Mouse (Mus musculus) midbrain, embryonic 12.5 days (tissue): ENCODE measurements around the gene Trim9. TPM values are rescaled to one million over a fixed set of nuclear protein-coding genes. Genes with fewer than 3 reads are reported as not detected.

Experiments used
- ATAC-seq: fragments of 200-750 bp; cut with Nextera tagmentation; 2 replicates; pipeline ENCODE4 v1.8.0; 2017; ENCODE audit warnings: low read depth, moderate TSS enrichment, moderate library complexity; ENCODE audit not compliant: low FRiP score
- H3K27ac ChIP-seq: fragments of 300-500 bp; sonication (generic); replicated peaks from 2 replicates; pipeline ENCODE4 v1.5.1; 2016; ENCODE audit warnings: mild to moderate bottlenecking
- H3K27me3 ChIP-seq: fragments of 300-500 bp; sonication (generic); 2 replicates; pipeline ENCODE4 v1.6.1; 2016; ENCODE audit warnings: mild to moderate bottlenecking
- H3K36me3 ChIP-seq: fragments of 300-500 bp; sonication (generic); 2 replicates; pipeline ENCODE4 v1.6.1; 2016
- H3K4me1 ChIP-seq: fragments of 300-500 bp; sonication (generic); 2 replicates; pipeline ENCODE4 v1.6.1; 2016
- H3K4me2 ChIP-seq: fragments of 300-500 bp; sonication (generic); replicated peaks from 2 replicates; pipeline ENCODE4 v1.6.1; 2016; ENCODE audit warnings: mild to moderate bottlenecking, moderate library complexity
- H3K4me3 ChIP-seq: fragments of 300-500 bp; sonication (generic); 2 replicates; pipeline ENCODE4 v1.5.1; 2016; ENCODE audit warnings: mild to moderate bottlenecking
- H3K9ac ChIP-seq: fragments of 300-500 bp; sonication (generic); replicated peaks from 2 replicates; pipeline ENCODE4 v1.6.1; 2016; ENCODE audit warnings: mild to moderate bottlenecking, moderate library complexity
- H3K9me3 ChIP-seq: fragments of 300-500 bp; sonication (generic); 2 replicates; pipeline ENCODE4 v1.6.1; 2016; ENCODE audit warnings: mild to moderate bottlenecking
- WGBS: fragments of 180-500 bp; shearing (Covaris S2); methylation state at CpG from one replicate; pipeline ENCODE4 v1.1.7; 2016; 5-methylcytosine and 5-hydroxymethylcytosine counted together
- polyA plus RNA-seq: library from polyadenylated mRNA; unstranded; fragments of >200 nt; fragmentation: Nextera tagmentation; extraction: Ambion mirVana; gene quantifications from 2 replicates; pipeline ENCODE4 v1.2.1, GENCODE M21; 2016

The Trim9 gene
- polyA plus RNA-seq, 1 experiment from 2014 or later: 41.3 TPM

- ATAC-seq: no peak
- 84% methylated on average over 7 of the region's 7 CpGs for WGBS
- Histone ChIP-seq H3K27ac (no peak overlapping the region), H3K4me2 (no peak overlapping the region), H3K27me3 (no peaks in the 10 kb centered on the region), H3K4me1 (peaks cover 12% of the 10 kb centered on the region), H3K9me3 (no peaks in the 10 kb centered on the region), H3K9ac (no peak overlapping the region), H3K4me3 (no peak overlapping the region), H3K36me3 (no peaks in the 10 kb centered on the region)
Observed at GRCm38 (mm10) chr12:70242550-70242949, 104.9 kb downstream of the Trim9 start.

DNA sequence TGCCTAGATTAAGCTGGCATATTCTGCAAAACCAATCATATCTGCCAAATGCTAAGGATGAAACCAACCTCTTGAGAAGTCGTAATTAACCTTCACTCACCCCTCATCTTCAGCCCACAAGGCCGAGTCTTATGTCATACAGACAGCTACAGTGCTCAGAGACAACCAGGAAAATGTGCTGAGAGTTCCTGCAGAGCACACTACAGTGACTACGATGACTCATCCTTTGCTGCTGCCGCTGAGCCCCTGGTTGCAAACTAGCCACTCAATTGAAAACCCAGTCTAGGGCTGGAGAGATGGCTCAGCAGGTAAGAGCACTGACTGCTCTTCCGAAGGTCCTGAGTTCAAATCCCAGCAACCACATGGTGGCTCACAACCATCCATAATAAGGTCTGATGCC is 107.7 kb downstream of the Trim9 start:
- no peak for ATAC-seq
- H3K27ac ChIP-seq: no peak overlapping the region
- 80% methylated on average over 5 of the region's 5 CpGs for WGBS

GRCm38 (mm10) chr12:70238604-70239003 is 108.8 kb downstream of the Trim9 start:
- H3K27ac ChIP-seq: no peak overlapping the region
- no peaks in the 10 kb centered on the region for H3K9me3 ChIP-seq
- H3K4me3 ChIP-seq: no peak overlapping the region
- no peak for ATAC-seq
- no peaks in the 10 kb centered on the region for H3K27me3 ChIP-seq
- H3K9ac ChIP-seq: no peak overlapping the region
- H3K36me3 ChIP-seq: no peaks in the 10 kb centered on the region
- H3K4me1 ChIP-seq: peaks cover 11% of the 10 kb centered on the region
- 76% methylated on average over 8 of the region's 8 CpGs for WGBS
- no peak overlapping the region for H3K4me2 ChIP-seq

More for the DNA sequence above, 107.7 kb downstream of the Trim9 start:
- peaks cover 10% of the 10 kb centered on the region for H3K4me1 ChIP-seq
- no peak overlapping the region for H3K9ac ChIP-seq
- H3K9me3 ChIP-seq: no peaks in the 10 kb centered on the region
- no peaks in the 10 kb centered on the region for H3K27me3 ChIP-seq
- no peak overlapping the region for H3K4me2 ChIP-seq
- H3K4me3 ChIP-seq: no peak overlapping the region
- no peaks in the 10 kb centered on the region for H3K36me3 ChIP-seq

DNA sequence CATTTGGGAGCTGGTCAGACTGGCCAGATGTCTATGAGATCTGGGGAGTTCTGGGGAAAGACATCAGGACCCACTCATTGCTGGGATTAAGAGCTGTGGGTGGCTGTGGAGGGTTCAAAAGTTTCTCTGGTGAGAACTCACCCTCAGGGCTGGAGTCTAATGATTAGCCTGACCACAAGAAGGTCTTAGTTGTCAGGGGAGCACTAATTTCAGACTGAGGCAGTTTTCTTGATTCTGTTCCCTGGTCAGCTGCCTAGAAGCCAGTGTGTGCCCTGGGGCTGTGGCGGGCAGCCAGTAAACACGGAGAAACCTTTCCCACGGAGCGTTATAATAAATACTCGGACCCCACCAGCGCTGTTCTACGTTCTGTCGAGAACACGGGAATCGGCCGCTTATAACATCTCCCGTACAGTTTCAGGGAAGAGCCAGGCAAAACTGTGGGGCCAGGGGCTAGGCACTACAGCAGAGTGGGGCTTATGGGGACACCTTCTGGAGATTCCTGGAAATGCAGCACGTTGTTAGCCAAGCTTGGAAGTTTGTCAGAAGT is 112.4 kb downstream of the Trim9 start:
- Histone ChIP-seq H3K4me3 (peak overlapping the region; percentile 30), H3K4me2 (peak overlapping the region; percentile 55), H3K27me3 (0 out of 2 replicates have a peak, but pooled peaks cover 1% of the 10 kb centered on the region), H3K9ac (peak overlapping the region; percentile 53), H3K4me1 (peaks cover 17% of the 10 kb centered on the region), H3K9me3 (no peaks in the 10 kb centered on the region), H3K36me3 (no peaks in the 10 kb centered on the region), H3K27ac (peak overlapping the region; percentile 39; the same call in 1 of the 2 replicates)
- peak; percentile 82 for ATAC-seq
- WGBS: 15% methylated on average over 13 of the region's 13 CpGs

DNA sequence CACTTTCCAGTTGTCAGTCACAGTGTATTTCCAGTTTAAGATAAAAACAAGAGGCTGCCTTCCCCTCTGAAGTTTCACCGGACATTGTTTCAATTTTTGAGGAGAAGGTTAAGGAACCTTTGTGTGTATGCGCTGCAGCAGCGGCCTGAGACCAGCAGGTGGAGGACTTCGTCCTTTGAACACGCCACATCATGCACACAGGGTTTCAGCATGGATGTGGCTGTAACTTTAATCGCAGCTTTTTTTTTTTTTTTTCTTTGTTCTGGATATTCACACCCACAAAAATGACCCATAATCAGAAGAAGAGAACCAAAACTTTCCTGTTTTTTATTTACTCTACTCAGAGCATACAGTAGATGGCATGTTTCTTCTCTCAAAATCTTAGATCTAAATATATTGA is 113.0 kb downstream of the Trim9 start:
- Histone ChIP-seq H3K27me3 (0 out of 2 replicates have a peak, but pooled peaks cover 7% of the 10 kb centered on the region), H3K4me2 (no peak overlapping the region), H3K9ac (no peak overlapping the region), H3K4me3 (no peak overlapping the region), H3K36me3 (no peaks in the 10 kb centered on the region), H3K9me3 (no peaks in the 10 kb centered on the region), H3K4me1 (peaks cover 17% of the 10 kb centered on the region), H3K27ac (no peak overlapping the region)
- 22% methylated on average over 6 of the region's 6 CpGs for WGBS
- peak; percentile 75; the same call in 1 of the 2 replicates for ATAC-seq

- H3K27ac ChIP-seq: no peak overlapping the region
- no peak for ATAC-seq
- H3K4me1 ChIP-seq: peaks cover 17% of the 10 kb centered on the region
- H3K4me3 ChIP-seq: no peak overlapping the region
- 84% methylated on average over 6 of the region's 6 CpGs for WGBS
- no peaks in the 10 kb centered on the region for H3K36me3 ChIP-seq
- no peak overlapping the region for H3K9ac ChIP-seq
- no peak overlapping the region for H3K4me2 ChIP-seq
- no peaks in the 10 kb centered on the region for H3K9me3 ChIP-seq
- H3K27me3 ChIP-seq: 0 out of 2 replicates have a peak, but pooled peaks cover 7% of the 10 kb centered on the region
Observed at GRCm38 (mm10) chr12:70233637-70234315, 113.6 kb downstream of the Trim9 start.

DNA sequence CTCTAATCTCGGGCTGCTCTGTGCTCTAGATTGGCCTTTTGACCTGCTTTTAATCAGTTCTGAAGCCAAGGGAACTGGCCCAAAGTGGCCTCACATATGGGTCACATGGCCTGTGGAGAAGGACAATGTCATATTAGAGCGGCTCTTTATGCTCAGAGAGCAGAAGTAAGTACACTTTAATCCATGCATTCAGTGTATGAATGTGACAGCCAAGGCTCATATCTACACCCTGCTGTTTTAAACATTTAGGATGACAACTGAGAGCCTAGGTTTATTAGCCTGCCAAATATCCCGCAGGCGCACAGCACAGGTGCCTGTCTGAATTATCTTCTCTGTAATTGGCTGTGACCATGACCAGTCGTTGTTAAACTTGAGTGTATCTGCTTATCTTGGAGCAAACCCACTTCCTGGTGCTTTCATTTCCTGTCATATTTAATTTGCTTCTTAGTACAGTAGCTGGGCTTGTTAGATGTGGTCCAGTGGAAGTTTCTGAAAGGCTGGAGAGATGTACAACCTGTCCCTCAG is 115.3 kb downstream of the Trim9 start:
- WGBS: 34% methylated on average over 5 of the region's 5 CpGs
- H3K27me3 ChIP-seq: peaks cover 24% of the 10 kb centered on the region
- no peak overlapping the region for H3K4me3 ChIP-seq
- 0 out of 2 replicates have a peak overlapping the region, but pooled peaks have one; percentile 10 for H3K27ac ChIP-seq
- no peaks in the 10 kb centered on the region for H3K9me3 ChIP-seq
- ATAC-seq: no peak
- H3K4me1 ChIP-seq: peaks cover 17% of the 10 kb centered on the region
- H3K36me3 ChIP-seq: no peaks in the 10 kb centered on the region
- no peak overlapping the region for H3K9ac ChIP-seq
- no peak overlapping the region for H3K4me2 ChIP-seq

DNA sequence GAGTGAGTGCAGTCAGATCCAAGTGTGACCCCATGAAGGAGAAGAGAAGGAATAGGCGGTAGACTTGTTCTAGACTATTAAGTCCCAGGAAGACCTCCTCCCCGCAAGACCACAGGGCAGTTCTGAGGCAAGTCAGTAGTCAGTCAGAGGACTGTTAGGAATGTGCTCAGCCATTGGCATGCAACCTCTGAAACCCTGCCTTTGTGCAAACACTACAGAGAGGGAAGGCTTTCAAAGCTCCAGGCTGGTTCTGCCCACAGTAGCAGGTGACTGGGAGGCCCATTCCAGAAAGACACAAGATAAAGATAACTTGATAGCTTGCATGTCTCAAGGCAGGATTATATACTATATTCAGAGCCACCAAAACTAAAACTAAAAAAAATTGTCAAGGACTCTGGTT is 116.1 kb downstream of the Trim9 start, which contains the start of gene Pygl:
Gene Pygl, minus strand, starts transcription at position 195 of the 400 bp plus-strand sequence.
- peaks cover 32% of the 10 kb centered on the region for H3K27me3 ChIP-seq
- H3K36me3 ChIP-seq: no peaks in the 10 kb centered on the region
- no peaks in the 10 kb centered on the region for H3K9me3 ChIP-seq
- H3K9ac ChIP-seq: no peak within 1 kb of the TSS
- no peak within 1 kb of the TSS for H3K4me2 ChIP-seq
- no peak for ATAC-seq
- 0 out of 2 replicates have a peak within 1 kb of the TSS, but pooled peaks have one; percentile 10 for H3K27ac ChIP-seq
- 85% methylated on average over 2 of the region's 2 CpGs for WGBS
- no peak within 1 kb of the TSS for H3K4me3 ChIP-seq
- peaks cover 21% of the 10 kb centered on the region for H3K4me1 ChIP-seq

DNA sequence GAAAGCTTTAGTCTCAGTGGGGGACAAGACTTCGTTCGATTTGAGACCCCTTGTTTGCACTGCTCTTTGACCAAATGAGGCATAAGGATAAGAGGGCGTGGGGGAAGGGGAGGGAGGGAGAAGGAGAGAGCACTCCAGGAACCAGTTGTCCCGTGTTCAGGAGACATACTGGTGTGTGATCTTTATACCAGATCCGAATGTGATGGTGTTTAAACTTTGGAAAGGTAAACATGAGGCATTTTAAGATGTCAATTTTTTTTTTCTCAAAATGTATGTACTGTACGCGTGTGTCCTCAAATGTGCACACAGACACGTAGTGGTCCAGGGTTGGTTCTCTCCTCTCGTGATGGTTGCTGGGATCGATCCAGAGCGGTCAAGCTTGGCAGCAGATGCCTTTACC is 119.3 kb downstream of the Trim9 start:
- H3K4me3 ChIP-seq: no peak overlapping the region
- ATAC-seq: no peak
- no peaks in the 10 kb centered on the region for H3K36me3 ChIP-seq
- peaks cover 20% of the 10 kb centered on the region for H3K4me1 ChIP-seq
- no peak overlapping the region for H3K27ac ChIP-seq
- H3K27me3 ChIP-seq: peaks cover 43% of the 10 kb centered on the region
- H3K9me3 ChIP-seq: no peaks in the 10 kb centered on the region
- no peak overlapping the region for H3K9ac ChIP-seq
- H3K4me2 ChIP-seq: no peak overlapping the region
- WGBS: 65% methylated on average over 11 of the region's 11 CpGs

DNA sequence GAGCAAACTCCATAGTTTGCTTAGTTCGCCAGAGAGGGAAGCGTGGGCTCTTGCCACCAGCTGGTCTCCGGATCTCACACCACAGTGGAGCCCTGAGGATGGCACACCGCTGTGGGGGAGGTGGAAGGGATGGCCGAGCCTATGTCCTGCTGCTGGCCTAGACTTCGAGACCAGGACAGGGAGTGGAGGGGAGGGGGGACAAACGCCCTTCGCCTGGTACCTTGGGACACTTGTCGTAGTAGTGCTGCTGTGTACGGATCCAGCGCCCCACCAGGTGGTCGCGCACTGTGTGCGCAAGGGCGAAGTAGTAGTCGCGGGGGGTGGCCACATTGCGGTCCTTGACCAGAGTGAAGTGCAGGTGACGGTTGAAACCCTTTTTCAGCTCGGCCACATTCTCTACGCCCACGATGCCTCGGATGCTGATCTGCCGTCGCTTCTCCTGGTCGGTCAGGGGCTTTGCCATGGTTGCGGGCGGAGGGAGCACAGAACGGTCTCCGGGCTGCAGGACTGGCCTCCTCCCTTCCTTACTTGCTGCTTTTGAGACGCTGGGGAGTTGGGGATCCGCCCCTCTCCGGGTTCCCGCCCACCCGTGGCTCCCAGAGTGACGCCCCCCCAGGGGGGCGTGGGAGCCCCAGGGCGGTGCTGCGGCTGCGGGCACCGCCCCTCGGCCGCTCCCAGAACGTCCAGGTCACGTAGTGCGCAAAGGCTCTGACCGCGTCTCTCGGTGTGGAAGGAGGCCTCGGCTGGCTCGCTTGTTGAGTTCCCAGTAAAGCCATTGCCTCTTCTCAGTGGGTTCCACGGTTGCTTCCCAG is 120.1 kb downstream of the Trim9 start:
- peak overlapping the region; percentile 60 for H3K9ac ChIP-seq
- 1% methylated on average over 45 of the region's 52 CpGs for WGBS
- no peaks in the 10 kb centered on the region for H3K9me3 ChIP-seq
- H3K27ac ChIP-seq: no peak overlapping the region
- peak overlapping the region; percentile 48 for H3K4me3 ChIP-seq
- H3K4me2 ChIP-seq: peak overlapping the region; percentile 86
- no peaks in the 10 kb centered on the region for H3K36me3 ChIP-seq
- peaks cover 43% of the 10 kb centered on the region for H3K27me3 ChIP-seq
- peak; percentile 79 for ATAC-seq
- H3K4me1 ChIP-seq: peaks cover 23% of the 10 kb centered on the region

DNA sequence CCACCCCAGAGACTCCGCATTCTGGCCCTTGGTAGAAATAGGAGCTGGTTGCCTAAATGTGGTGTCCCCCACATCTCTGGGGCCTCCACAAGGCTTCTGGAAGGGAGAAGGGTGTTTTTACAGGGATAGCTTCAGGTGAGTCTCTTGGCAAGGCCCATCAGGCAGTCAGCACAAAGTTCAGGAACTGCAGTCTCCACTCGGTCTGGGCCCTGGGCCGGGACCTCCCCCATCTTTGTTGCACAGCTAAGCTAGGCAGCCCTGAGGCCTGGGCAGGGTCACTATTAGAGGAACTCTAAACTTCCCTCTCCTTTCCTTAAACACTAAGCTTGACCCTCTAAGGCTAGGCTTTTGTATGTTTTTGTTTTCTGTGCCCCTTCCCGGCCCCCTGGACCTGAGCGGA is 120.8 kb downstream of the Trim9 start:
- Histone ChIP-seq H3K27ac (no peak overlapping the region), H3K36me3 (no peaks in the 10 kb centered on the region), H3K27me3 (peaks cover 43% of the 10 kb centered on the region), H3K9ac (peak overlapping the region; percentile 60; the same call in 1 of the 2 replicates), H3K9me3 (no peaks in the 10 kb centered on the region), H3K4me2 (peak overlapping the region; percentile 86), H3K4me3 (peak overlapping the region; percentile 48), H3K4me1 (peaks cover 18% of the 10 kb centered on the region)
- WGBS: 29% methylated on average over 5 of the region's 5 CpGs
- no peak for ATAC-seq

DNA sequence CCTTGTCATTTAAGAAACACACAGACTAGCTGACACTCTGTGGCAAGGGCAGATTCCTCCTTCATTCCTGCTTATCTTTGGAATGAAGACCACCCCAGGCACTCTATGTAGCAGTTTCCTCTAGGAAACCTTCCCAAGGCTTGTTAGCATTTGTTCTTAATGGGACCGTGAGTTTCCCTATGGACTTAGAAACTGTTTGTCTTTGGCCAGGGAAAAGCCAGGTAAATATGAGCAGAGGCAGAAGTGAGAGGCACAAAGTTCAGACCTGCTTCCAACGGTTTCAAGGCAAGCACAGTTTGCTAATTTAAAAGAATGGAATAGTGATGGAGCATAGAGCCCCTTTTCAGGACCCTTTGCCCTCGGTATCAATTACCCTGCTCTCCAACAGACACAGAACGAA is 124.1 kb downstream of the Trim9 start:
- no peak overlapping the region for H3K9ac ChIP-seq
- peaks cover 18% of the 10 kb centered on the region for H3K4me1 ChIP-seq
- H3K27ac ChIP-seq: no peak overlapping the region
- no peak overlapping the region for H3K4me3 ChIP-seq
- H3K36me3 ChIP-seq: no peaks in the 10 kb centered on the region
- WGBS: 70% methylated on average over 4 of the region's 4 CpGs
- no peak overlapping the region for H3K4me2 ChIP-seq
- no peaks in the 10 kb centered on the region for H3K9me3 ChIP-seq
- H3K27me3 ChIP-seq: peaks cover 31% of the 10 kb centered on the region
- ATAC-seq: no peak
